Mouse (Mus musculus): ENCODE measurements around the gene Dedd.
A peak's percentile ranks its signal among the peaks of the same experiment; 100 is the strongest.

- TF ChIP-seq CTCF (IDR thresholded peaks at IDR 0.05; ENCODE audit: borderline replicate concordance, insufficient read depth, low read depth, low read length) (no peak), POLR2A (IDR thresholded peaks at IDR 0.05; ENCODE audit: borderline replicate concordance, insufficient read depth, low read length) (peak; percentile 82)
Measured at GRCm38 (mm10) chr1:171345225-171346094, 16.5 kb downstream of the Dedd start, which contains the start of the genes Nit1 and Pfdn2.

Measured in cerebellum, adult 2 months (tissue).